Mouse (Mus musculus) ES-E14 (cell line): Measurements from ENCODE around the gene Ethe1. TPM values are rescaled to one million over a fixed set of nuclear protein-coding genes. Genes with fewer than 3 reads are reported as not detected.

Experiments
- DNase-seq: peaks from one replicate; pipeline ENCODE4 v3.0.0-alpha.2; 2013; ENCODE audit warnings: low read depth, low spot score
- H3K27ac ChIP-seq: 2 replicates; pipeline ENCODE4 v1.5.1; 2012; ENCODE audit warnings: low read depth, mild to moderate bottlenecking, low read length, moderate library complexity, mixed read lengths; ENCODE audit not compliant: poor library complexity, insufficient read depth, severe bottlenecking
- H3K36me3 ChIP-seq: 2 replicates; pipeline ENCODE4 v1.6.1; 2012; ENCODE audit warnings: mild to moderate bottlenecking, low read length, moderate library complexity, mixed read lengths; ENCODE audit not compliant: control insufficient read depth, poor library complexity, insufficient read depth, severe bottlenecking
- H3K4me1 ChIP-seq, 2 experiments: fragments of 150-350 bp in 1 of 2; sonication (generic) in 1 of 2; 2 replicates each; pipeline ENCODE4 v1.6.1; 2012; ENCODE audit warnings: low read length in 2 of 2, mild to moderate bottlenecking in 1 of 2, mixed read lengths in 1 of 2; ENCODE audit not compliant: control insufficient read depth in 2 of 2, insufficient read depth in 2 of 2, poor library complexity in 1 of 2
- H3K4me3 ChIP-seq, 2 experiments: fragments of 150-350 bp in 1 of 2; sonication (generic) in 1 of 2; 2 replicates each; pipeline ENCODE4 v1.5.1; 2012; ENCODE audit warnings: low read length in 2 of 2, low read depth in 1 of 2, mild to moderate bottlenecking in 1 of 2, mixed read lengths in 1 of 2; ENCODE audit not compliant: insufficient read depth in 1 of 2, poor library complexity in 1 of 2, severe bottlenecking in 1 of 2
- H3K9ac ChIP-seq: 2 replicates; pipeline ENCODE4 v1.6.1; 2012; ENCODE audit warnings: low read depth, mild to moderate bottlenecking, low read length, mixed read lengths; ENCODE audit not compliant: poor library complexity, insufficient read depth, severe bottlenecking
- H3K9me3 ChIP-seq: fragments of 150-350 bp; sonication (generic); 2 replicates; pipeline ENCODE4 v1.6.1; 2012; ENCODE audit warnings: low read depth, mild to moderate bottlenecking, low read length; ENCODE audit not compliant: control insufficient read depth, insufficient read depth
- CHD2 ChIP-seq: IDR thresholded peaks from 2 replicates; pipeline ENCODE4 v1.6.1; 2014; ENCODE audit warnings: mild to moderate bottlenecking, low read depth, low read length, inconsistent platforms
- HCFC1 ChIP-seq: IDR thresholded peaks from 2 replicates; pipeline ENCODE4 v1.6.1; 2012; ENCODE audit warnings: low read length, inconsistent platforms, borderline replicate concordance; ENCODE audit not compliant: insufficient read depth
- MAFK ChIP-seq: IDR thresholded peaks from 2 replicates; pipeline ENCODE4 v1.6.1; 2014; ENCODE audit warnings: mild to moderate bottlenecking, low read depth, low read length, inconsistent platforms; ENCODE audit not compliant: insufficient read depth
- ZC3H11A ChIP-seq: IDR thresholded peaks from 2 replicates; pipeline ENCODE4 v1.6.1; 2012; ENCODE audit warnings: low read depth, mild to moderate bottlenecking, inconsistent platforms, low read length, borderline replicate concordance
- ZNF384 ChIP-seq: IDR thresholded peaks from 2 replicates; pipeline ENCODE4 v1.6.1; 2012; ENCODE audit warnings: low read depth, low read length, inconsistent platforms
- in situ Hi-C, 2 experiments: fragments of 600-800 bp; cut with MboI; formaldehyde crosslinking; loops; one replicate each; pipeline ENCODE4 v1.15.1; 2025; ENCODE audit warnings: low sequenced_read_pairs in 2 of 2, inconsistent platforms in 1 of 2; ENCODE audit not compliant: unreplicated experiment in 2 of 2
- total RNA-seq: library from RNA; depleted of rRNA; stranded (reverse); fragments of 300-350 nt; gene quantifications from 2 replicates; pipeline ENCODE4 v1.2.3, GENCODE M21; 2012

Gene Ethe1
- total RNA-seq, 1 experiment = 14.7 TPM

DNA sequence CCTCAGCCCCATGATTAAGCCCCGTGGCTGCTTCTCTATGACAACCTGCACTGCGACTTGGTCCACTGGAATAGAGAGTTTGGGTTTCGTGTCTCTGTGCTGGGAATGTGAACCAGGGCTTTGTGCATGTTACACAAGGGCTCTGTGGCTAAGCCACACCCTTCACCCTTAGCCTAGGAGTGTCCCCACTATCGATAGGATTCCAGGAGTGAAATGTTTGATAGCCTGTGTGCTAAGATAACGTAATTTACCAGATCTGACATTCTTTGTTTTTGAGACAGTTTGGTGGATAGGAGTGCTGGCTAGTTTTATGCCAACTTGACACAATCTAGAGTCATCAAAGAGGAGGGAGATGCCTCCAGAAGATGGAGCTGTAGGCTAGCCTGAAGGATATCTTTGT, 4.4 kb downstream of the Ethe1 start:
- Histone ChIP-seq H3K4me3 (no peak overlapping the region), H3K36me3 (no peaks in the 10 kb centered on the region), H3K27ac (no peak overlapping the region), H3K4me1 (peaks cover 2 to 8% of the 10 kb centered on the region in 2 experiments; a peak in 2 of 4 replicates), H3K9ac (no peak overlapping the region), H3K9me3 (no peaks in the 10 kb centered on the region)
- in situ Hi-C loops = no loop called here
- no peak for DNase-seq
- TF ChIP-seq ZNF384 (no peak), CHD2 (no peak)

DNA sequence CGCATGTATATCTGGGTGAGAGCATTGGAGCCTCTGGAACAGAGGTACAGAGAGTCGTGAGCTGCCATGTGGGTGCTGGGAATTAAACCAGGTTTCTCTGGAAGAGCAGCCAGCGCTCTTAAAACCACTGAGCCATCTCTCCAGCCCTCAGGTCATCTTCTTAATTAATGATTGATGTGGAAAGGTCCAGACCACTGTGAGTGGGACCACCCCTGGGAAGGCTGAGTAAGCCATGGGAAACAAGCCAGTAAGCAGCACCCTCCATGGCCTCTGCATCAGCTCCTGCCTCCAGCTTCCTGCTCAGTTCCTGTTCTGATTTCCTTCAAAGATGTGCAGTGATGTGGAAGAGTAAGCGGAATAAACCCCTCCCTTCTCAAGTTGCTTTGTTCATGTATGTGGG, 4.8 kb downstream of the Ethe1 start:
- no peaks in the 10 kb centered on the region for H3K9me3 ChIP-seq
- in situ Hi-C loops = no loop called here
- no peak overlapping the region for H3K9ac ChIP-seq
- no peak for TF ChIP-seq MAFK
- no peak for TF ChIP-seq HCFC1
- no peak for TF ChIP-seq CHD2
- no peaks in the 10 kb centered on the region for H3K36me3 ChIP-seq
- no peak overlapping the region for H3K27ac ChIP-seq
- H3K4me3 ChIP-seq = no peak overlapping the region
- H3K4me1 ChIP-seq = peaks cover 2 to 8% of the 10 kb centered on the region in 2 experiments; a peak in 2 of 4 replicates
- no peak for DNase-seq

DNA sequence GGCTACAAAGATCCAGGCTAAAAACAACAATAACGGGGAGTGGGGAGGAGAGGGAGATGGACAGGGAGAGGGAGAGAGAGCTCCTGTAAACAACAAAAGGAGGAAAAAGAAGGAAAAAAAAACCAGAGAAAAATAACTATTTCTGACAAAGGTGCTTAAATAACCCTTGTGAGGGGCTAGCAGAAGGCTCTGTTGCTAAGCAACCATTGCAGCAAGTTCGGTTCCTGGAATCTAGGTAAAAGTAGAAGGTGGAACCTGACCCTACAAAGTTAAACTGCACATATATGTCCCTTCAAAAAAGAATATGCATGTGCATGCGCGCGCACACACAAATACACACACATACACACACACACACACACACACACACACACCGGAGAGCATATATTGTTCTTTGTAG, 5.4 kb downstream of the Ethe1 start:
- no peak for TF ChIP-seq MAFK
- TF ChIP-seq ZC3H11A = no peak
- no peak for TF ChIP-seq ZNF384
- TF ChIP-seq HCFC1 = no peak
- TF ChIP-seq CHD2 = no peak
- Histone ChIP-seq H3K9ac (no peak overlapping the region), H3K9me3 (no peaks in the 10 kb centered on the region), H3K36me3 (no peaks in the 10 kb centered on the region), H3K4me3 (no peak overlapping the region), H3K4me1 (peaks cover 2 to 6% of the 10 kb centered on the region in 2 experiments; a peak in 2 of 4 replicates), H3K27ac (no peak overlapping the region)
- in situ Hi-C loops = no loop called here
- no peak for DNase-seq

DNA sequence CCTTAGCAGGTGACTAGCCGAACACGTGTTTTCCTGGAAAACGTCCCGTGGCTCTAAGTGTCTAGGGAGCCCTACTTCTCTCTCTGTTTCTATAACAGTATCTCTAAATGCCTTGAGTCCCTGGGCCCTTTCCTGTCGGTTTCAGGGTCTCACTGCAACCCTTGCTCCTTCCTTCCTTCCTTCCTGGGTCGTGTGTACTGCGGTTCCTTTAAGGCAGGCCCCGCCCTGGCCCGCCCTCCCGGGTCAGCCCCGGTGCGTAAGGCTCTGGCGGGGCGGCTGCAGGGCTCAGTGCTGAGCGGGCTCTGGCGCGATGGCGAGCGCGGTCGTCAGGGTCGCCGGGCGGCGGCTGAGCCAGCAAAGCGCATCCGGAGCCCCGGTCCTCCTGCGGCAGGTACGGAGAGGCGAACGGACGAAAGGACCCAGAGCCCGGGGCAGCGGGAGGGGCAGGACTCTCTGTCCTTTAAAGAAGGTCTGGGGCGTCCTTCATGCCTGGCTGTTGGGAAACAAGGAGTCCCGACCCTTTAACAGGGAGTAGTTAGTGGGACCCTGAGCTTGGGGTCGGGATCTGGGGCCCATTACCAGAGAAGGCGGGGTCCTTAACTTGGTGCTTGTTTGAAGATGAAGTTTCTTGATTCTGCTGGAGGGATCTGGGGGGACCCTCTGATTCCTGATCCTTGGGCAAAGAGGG, 6.4 kb downstream of the Ethe1 start:
- TF ChIP-seq ZC3H11A = no peak
- no peak for TF ChIP-seq CHD2
- no peak for TF ChIP-seq ZNF384
- no peak for TF ChIP-seq HCFC1
- TF ChIP-seq MAFK = no peak
- Histone ChIP-seq H3K4me3 (peak overlapping the region; percentile 78 to 85), H3K9ac (peak overlapping the region; percentile 77), H3K27ac (no peak overlapping the region), H3K36me3 (no peaks in the 10 kb centered on the region), H3K9me3 (no peaks in the 10 kb centered on the region), H3K4me1 (peaks cover 0 to 5% of the 10 kb centered on the region in 2 experiments; a peak in 1 of 4 replicates)
- DNase-seq = no peak
- in situ Hi-C loops = no loop called here

DNA sequence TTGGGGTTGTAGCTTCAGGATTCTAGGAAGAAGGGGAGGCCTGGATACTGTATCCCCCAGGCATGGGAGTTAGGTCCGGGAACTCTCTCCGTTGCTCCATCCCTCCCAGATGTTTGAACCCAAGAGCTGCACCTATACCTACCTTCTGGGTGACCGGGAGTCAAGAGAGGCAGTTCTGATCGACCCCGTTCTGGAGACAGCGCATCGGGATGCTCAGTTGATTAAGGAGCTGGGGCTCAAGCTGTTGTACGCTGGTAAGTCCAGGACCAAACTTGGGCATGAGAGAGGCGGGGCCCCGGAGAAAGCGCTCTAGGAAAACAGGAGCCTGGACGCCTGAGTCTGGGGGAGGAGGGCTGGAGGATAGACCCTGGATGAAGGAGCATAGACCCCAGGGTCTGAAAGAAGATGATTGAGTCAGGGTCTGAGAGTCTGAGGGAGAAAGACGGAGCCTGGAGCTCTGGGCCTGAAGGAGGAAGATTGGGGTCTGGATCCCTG, 7.0 kb downstream of the Ethe1 start:
- Histone ChIP-seq H3K9me3 (no peaks in the 10 kb centered on the region), H3K9ac (peak overlapping the region; percentile 77), H3K4me1 (peaks cover 0 to 5% of the 10 kb centered on the region in 2 experiments; a peak in 1 of 4 replicates), H3K36me3 (no peaks in the 10 kb centered on the region), H3K4me3 (peak overlapping the region; percentile 78 to 85), H3K27ac (no peak overlapping the region)
- in situ Hi-C loops = no loop called here
- TF ChIP-seq MAFK = no peak
- no peak for TF ChIP-seq ZC3H11A
- no peak for TF ChIP-seq CHD2
- no peak for DNase-seq
